Mouse (Mus musculus) lung, postnatal 0 days (tissue): ENCODE measurements around the gene Lrit3. TPM values are rescaled to one million over a fixed set of nuclear protein-coding genes. Genes with fewer than 3 reads are reported as not detected.
"Not testable (repeated sequence)": the region's sequence is repeated elsewhere in the genome, so short reads cannot be mapped to it uniquely, and the experiment has no call there.

Source experiments
- ATAC-seq: fragments of 200-750 bp; cut with Nextera tagmentation; 2 replicates; pipeline ENCODE4 v1.8.0; 2017; ENCODE audit warnings: moderate library complexity
- DNase-seq: peaks from one replicate; pipeline ENCODE4 v3.0.0-alpha.2; 2016; ENCODE audit warnings: low spot score
- H3K27ac ChIP-seq: fragments of 300-500 bp; sonication (generic); 2 replicates; pipeline ENCODE4 v1.5.1; 2014; ENCODE audit warnings: antibody characterized with exemption, mild to moderate bottlenecking, low read length, mixed read lengths
- H3K27me3 ChIP-seq: fragments of 300-500 bp; sonication (generic); replicated peaks from 2 replicates; pipeline ENCODE4 v1.6.1; 2014; ENCODE audit warnings: low read length, mixed read lengths; ENCODE audit not compliant: insufficient read depth
- H3K36me3 ChIP-seq: fragments of 300-500 bp; sonication (generic); 2 replicates; pipeline ENCODE4 v1.6.1; 2014; ENCODE audit warnings: low read length, mixed read lengths; ENCODE audit not compliant: insufficient read depth
- H3K4me1 ChIP-seq: fragments of 300-500 bp; sonication (generic); 2 replicates; pipeline ENCODE4 v1.6.1; 2014; ENCODE audit warnings: antibody characterized with exemption, low read depth, low read length, mixed read lengths; ENCODE audit not compliant: insufficient read depth
- H3K4me2 ChIP-seq: fragments of 300-500 bp; sonication (generic); replicated peaks from 2 replicates; pipeline ENCODE4 v1.6.1; 2014; ENCODE audit warnings: low read depth, mild to moderate bottlenecking, low read length, moderate library complexity, mixed read lengths
- H3K4me3 ChIP-seq: fragments of 300-500 bp; sonication (generic); 2 replicates; pipeline ENCODE4 v1.5.1; 2014; ENCODE audit warnings: low read depth, low read length
- H3K9ac ChIP-seq: fragments of 300-500 bp; sonication (generic); replicated peaks from 2 replicates; pipeline ENCODE4 v1.6.1; 2014; ENCODE audit warnings: low read depth, mild to moderate bottlenecking
- H3K9me3 ChIP-seq: fragments of 300-500 bp; sonication (generic); 2 replicates; pipeline ENCODE4 v1.6.1; 2016; ENCODE audit warnings: low read length, mixed read lengths
- CTCF ChIP-seq: IDR thresholded peaks from 2 replicates; pipeline ENCODE4 v1.5.1; 2016; ENCODE audit warnings: antibody characterized with exemption, mild to moderate bottlenecking
- EP300 ChIP-seq: IDR thresholded peaks from 2 replicates; pipeline ENCODE4 v1.6.1; 2016; ENCODE audit warnings: antibody characterized with exemption, mild to moderate bottlenecking, control low read depth
- WGBS: fragments of 180-500 bp; shearing (Covaris S2); extraction: QIAGEN DNeasy Blood & Tissue Kit; methylation state at CpG from one replicate; pipeline ENCODE4 v1.1.7; 2014; 5-methylcytosine and 5-hydroxymethylcytosine counted together
- polyA plus RNA-seq: library from polyadenylated mRNA; unstranded; fragments of >200 nt; fragmentation: Nextera tagmentation; extraction: Ambion mirVana; gene quantifications from 2 replicates; pipeline ENCODE4 v1.2.1, GENCODE M21; 2015

Lrit3 gene
- polyA plus RNA-seq, 1 experiment from 2014 or later, result not detected

DNA sequence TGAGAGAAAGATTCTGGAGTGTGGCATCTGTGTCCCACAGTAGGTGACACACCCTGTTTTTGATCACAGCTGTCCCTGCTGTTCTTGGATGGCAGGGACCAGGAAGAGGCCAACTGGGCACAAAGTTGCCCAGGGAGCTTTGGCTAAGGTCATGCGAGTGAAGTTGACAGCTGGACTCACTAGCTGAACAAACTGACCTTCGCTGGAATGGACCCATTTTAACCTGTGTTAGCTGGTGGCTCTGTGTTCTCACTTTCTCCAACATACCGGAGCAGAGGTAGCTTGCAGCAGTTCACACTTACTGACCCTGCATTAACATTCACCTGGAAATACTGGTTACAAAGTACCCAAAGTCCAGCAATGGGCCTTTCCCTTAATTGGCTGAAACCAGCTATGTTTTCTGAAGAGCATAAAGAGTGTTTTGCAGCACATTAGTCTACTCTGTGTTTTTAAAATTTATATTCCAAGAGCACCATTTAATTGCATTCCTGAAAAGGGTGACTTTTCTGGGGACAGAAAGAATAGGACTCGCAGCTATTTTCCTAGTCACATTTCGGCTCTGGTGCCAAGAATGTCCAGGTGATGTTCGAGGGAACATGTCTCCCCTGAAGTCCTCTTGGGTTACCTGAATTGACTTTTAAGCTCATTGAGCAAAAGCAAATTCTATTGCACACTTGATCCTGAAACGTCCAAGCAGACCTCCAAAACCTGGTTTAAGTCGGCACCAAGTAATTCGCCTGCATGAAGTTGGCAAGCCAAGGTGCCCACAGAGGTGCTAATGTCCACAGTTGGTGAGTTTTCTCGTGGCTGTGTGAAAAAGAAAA lies 36.6 kb downstream of the Lrit3 start:
- WGBS, result 79% methylated on average over 10 of the region's 10 CpGs

GRCm38 (mm10) chr3:129766106-129766505 lies 37.7 kb downstream of the Lrit3 start:
- DNase-seq (no peak), ATAC-seq (no peak)
- H3K9me3 ChIP-seq, result no peaks in the 10 kb centered on the region
- WGBS, result 64% methylated on average over 4 of the region's 4 CpGs
- H3K27ac ChIP-seq, result no peak overlapping the region
- no peaks in the 10 kb centered on the region for H3K4me1 ChIP-seq
- no peak for TF ChIP-seq EP300
- TF ChIP-seq CTCF, result no peak
- H3K27me3 ChIP-seq, result no peaks in the 10 kb centered on the region
- H3K4me2 ChIP-seq, result no peak overlapping the region
- no peak overlapping the region for H3K9ac ChIP-seq
- no peaks in the 10 kb centered on the region for H3K36me3 ChIP-seq
- H3K4me3 ChIP-seq, result no peak overlapping the region

More for the DNA sequence above, 36.6 kb downstream of the Lrit3 start:
- H3K27me3 ChIP-seq, result no peaks in the 10 kb centered on the region
- TF ChIP-seq EP300 (no peak), CTCF (no peak)
- DNase-seq (no peak), ATAC-seq (no peak)
- H3K9ac ChIP-seq, result no peak overlapping the region
- H3K4me1 ChIP-seq, result no peaks in the 10 kb centered on the region
- no peak overlapping the region for H3K4me3 ChIP-seq
- no peaks in the 10 kb centered on the region for H3K36me3 ChIP-seq
- no peaks in the 10 kb centered on the region for H3K9me3 ChIP-seq
- no peak overlapping the region for H3K27ac ChIP-seq
- H3K4me2 ChIP-seq, result no peak overlapping the region

DNA sequence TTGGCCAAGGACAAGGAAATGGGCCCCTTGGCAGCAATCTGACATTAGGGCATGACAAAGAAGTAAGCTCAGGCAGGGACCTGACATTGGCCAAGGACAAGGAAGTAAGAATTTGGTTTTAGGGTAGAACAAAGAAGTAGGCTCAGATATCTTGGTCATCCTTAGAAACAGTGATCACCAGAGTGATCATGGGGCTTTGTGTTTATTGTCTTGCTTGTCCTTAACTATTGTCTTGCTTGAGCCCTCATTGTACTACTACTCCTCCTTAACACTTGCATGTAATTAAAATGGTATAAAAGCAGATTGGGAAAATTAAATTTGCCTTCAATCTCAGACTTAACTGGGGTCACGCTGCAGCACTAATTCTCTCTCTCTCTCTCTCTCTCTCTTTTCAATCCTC lies 46.2 kb downstream of the Lrit3 start:
- H3K4me3 ChIP-seq, DNase-seq, H3K36me3 ChIP-seq, H3K9ac ChIP-seq, H3K27me3 ChIP-seq, H3K4me1 ChIP-seq, ATAC-seq, H3K4me2 ChIP-seq, H3K9me3 ChIP-seq, H3K27ac ChIP-seq: not testable (repeated sequence)
- WGBS, result 97% methylated on average over 1 of the region's 1 CpGs

DNA sequence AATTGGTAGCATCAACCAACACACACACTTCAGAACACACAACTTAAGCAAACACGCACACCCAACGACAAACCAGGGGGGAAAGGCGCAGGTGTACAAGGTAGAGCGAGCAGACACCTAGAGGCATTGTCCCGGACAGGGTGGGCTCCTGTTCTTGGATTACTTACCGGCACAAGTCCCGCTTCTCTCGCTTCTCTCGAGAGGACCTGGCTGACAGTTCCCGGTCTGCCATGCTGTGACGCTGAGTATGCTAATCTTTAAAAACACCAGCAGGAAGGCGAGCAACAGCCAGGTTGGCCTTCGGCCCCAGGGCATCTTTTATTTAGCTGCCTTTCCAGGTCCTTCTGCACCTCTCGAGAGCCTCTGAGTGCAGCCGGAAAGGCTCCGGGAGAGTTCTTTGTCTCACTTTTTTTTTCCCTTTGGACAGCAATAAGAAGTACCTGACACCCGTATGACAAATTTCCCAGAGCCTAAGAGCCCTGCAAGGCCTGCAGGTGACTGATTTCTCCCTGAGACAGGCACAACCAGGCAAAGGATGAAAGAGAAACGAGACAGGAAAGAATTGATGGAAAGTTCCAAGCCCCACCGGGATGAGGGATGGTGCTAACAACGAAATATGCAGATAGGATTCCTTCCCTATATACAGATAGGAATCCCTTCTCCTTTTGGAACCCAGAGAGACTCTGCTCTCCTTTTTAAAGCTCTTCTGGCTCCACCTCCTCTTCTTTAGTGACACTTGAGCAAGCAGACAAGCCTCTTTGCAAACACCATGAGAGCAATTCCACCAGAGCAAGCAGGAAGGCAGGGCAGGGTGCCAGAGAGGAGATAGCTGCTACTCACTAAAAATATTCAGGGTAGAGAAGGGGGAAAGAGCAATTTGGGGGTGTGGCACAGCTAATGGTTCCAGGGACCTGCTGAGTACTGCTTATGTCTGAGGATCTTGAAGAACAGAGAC lies 48.9 kb downstream of the Lrit3 start, which contains the start of gene Egf:
TSS of gene Egf (minus strand) at position 667 of the 955 bp plus-strand sequence.
- 8% methylated on average over 20 of the region's 20 CpGs for WGBS
- Histone ChIP-seq H3K4me1 (peaks cover 8% of the 10 kb centered on the region; the same call in 1 of the 2 replicates), H3K9me3 (no peaks in the 10 kb centered on the region; the same call in 1 of the 2 replicates), H3K4me3 (no peak within 1 kb of the TSS), H3K4me2 (peak within 1 kb of the TSS; percentile 48), H3K27ac (no peak within 1 kb of the TSS), H3K27me3 (no peaks in the 10 kb centered on the region), H3K9ac (no peak within 1 kb of the TSS), H3K36me3 (no peaks in the 10 kb centered on the region)
- ATAC-seq (peak; percentile 21; the same call in 1 of the 2 replicates), DNase-seq (peak; percentile 31)
- TF ChIP-seq CTCF (no peak), EP300 (no peak)

DNA sequence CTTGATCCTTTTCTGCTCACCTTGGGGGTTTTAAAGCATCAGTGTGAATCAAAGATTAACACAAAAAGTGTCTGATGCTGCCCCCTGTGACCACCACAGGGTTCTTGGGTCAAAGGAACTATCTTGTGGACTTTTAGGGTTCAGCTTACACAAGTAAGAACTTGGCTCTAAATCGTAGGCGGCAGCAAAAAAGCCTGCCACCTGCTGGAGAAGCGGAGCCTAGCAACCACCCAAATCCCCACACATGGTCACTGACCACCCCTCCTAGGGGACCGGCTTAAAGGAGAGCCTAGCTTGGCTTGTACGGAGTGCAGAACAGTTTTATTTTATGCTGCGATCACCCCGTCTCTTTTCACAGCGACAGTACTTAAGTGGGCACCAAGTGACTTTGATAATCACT lies 59.0 kb downstream of the Lrit3 start:
- no peak for ATAC-seq
- Histone ChIP-seq H3K4me1 (no peaks in the 10 kb centered on the region), H3K9me3 (no peaks in the 10 kb centered on the region), H3K4me2 (no peak overlapping the region), H3K36me3 (no peaks in the 10 kb centered on the region), H3K4me3 (no peak overlapping the region), H3K27ac (no peak overlapping the region), H3K9ac (no peak overlapping the region), H3K27me3 (no peaks in the 10 kb centered on the region)
- DNase-seq, result peak; percentile 30
- WGBS, result 52% methylated on average over 8 of the region's 8 CpGs
- peak; percentile 63 for TF ChIP-seq CTCF
- no peak for TF ChIP-seq EP300

GRCm38 (mm10) chr3:129742781-129743180 lies 61.0 kb downstream of the Lrit3 start:
- DNase-seq (no peak), ATAC-seq (no peak)
- H3K4me1 ChIP-seq, result no peaks in the 10 kb centered on the region
- H3K4me2 ChIP-seq, result no peak overlapping the region
- no peak overlapping the region for H3K9ac ChIP-seq
- WGBS, result 72% methylated on average over 6 of the region's 6 CpGs
- H3K27me3 ChIP-seq, result no peaks in the 10 kb centered on the region
- H3K36me3 ChIP-seq, result no peaks in the 10 kb centered on the region
- TF ChIP-seq CTCF (no peak), EP300 (no peak)
- no peak overlapping the region for H3K27ac ChIP-seq
- H3K9me3 ChIP-seq, result no peaks in the 10 kb centered on the region
- H3K4me3 ChIP-seq, result no peak overlapping the region
